Mouse (Mus musculus): ENCODE measurements around the gene Nadk.

DNA sequence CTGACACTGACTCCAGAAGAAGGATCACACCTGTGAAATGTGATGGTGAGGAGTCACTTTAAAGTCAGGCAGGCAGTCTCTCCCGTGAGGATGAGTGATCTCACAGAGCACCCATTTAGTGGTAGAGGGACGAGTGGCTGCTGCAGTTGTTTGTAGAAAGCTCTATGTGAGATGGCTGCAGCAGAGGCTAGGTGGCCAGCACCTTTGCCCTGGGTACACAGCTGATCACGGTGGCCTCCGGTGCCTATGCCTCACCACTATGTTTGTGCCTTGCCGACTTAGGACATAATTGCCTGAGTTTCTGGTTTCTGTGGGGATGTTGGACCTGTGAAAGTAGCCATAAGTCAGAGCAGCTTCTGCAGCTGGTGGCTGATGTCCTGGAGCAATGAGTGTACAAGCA is 15.6 kb downstream of the Nadk start:
- no peak for TF ChIP-seq CTCF (IDR thresholded peaks at IDR 0.05; ENCODE audit: low read depth)
- no peak for TF ChIP-seq EP300 (IDR thresholded peaks at IDR 0.05; ENCODE audit: low read depth)
